Mouse (Mus musculus) brain, embryonic 14.5 days (tissue): Measurements from ENCODE around the gene Bsn.

Experiments
- CTCF ChIP-seq: fragments of 200-500 bp; IDR thresholded peaks from 2 replicates; pipeline ENCODE4 v1.5.1; 2012; ENCODE audit warnings: inconsistent platforms, mild to moderate bottlenecking, moderate library complexity, borderline replicate concordance; ENCODE audit not compliant: insufficient read depth, insufficient read length; ENCODE audit errors: extremely low read depth
- POLR2A ChIP-seq: fragments of 200-500 bp; IDR thresholded peaks from 2 replicates; pipeline ENCODE4 v1.6.1; 2012; ENCODE audit warnings: mild to moderate bottlenecking, inconsistent platforms, borderline replicate concordance; ENCODE audit not compliant: poor library complexity, insufficient read depth, insufficient read length, severe bottlenecking; ENCODE audit errors: extremely low read depth

GRCm38 (mm10) chr9:108227911-108228649 is 37.9 kb upstream of the Bsn start:
- TF ChIP-seq POLR2A (no peak), CTCF (no peak)
